Mouse (Mus musculus) bone marrow, adult 2 months (tissue): Measurements from ENCODE around the gene Napa.

Experiments used
- CTCF ChIP-seq: fragments of 200-500 bp; IDR thresholded peaks from 2 replicates; pipeline ENCODE4 v1.5.1; 2011; ENCODE audit warnings: low read length, control low read depth; ENCODE audit not compliant: control insufficient read depth, insufficient read depth
- POLR2A ChIP-seq: fragments of 200-500 bp; IDR thresholded peaks from 2 replicates; pipeline ENCODE4 v1.6.1; 2011; ENCODE audit warnings: low read depth, mild to moderate bottlenecking, control low read depth, low read length, borderline replicate concordance; ENCODE audit not compliant: control insufficient read depth

GRCm38 (mm10) chr7:16162036-16162435 lies 63.8 kb downstream of the Napa start:
- no peak for TF ChIP-seq POLR2A
- TF ChIP-seq CTCF, result no peak
